Mouse (Mus musculus): ENCODE data around the gene Clybl.

DNA sequence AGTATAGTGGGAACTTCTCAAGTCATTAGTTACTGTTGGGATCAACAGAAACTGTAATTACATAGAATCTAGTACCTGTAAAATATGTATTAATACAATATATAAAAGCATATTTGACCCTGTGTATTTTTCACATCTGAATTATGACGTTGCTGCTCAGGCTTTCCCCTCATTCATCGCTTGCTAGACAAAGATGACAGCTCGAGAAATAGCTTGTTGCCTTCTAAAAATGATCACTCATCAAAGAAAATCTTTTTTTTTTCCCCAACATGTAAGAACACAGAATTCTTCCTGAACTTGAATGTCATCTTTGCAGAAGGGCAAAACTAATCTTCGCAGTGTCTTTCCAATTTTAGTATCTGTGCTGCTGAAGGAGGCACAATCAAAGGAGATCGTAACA, 206.3 kb downstream of the Clybl start:
- no peak for TF ChIP-seq KAT2A (IDR thresholded peaks at IDR 0.05; ENCODE audit: insufficient replicate concordance, low read length)
- no peak for TF ChIP-seq POLR2A (IDR thresholded peaks at IDR 0.05; ENCODE audit: low read depth, low read length)
- TF ChIP-seq ZC3H11A (IDR thresholded peaks at IDR 0.05; ENCODE audit: low read depth, low read length) = no peak
- no peak for TF ChIP-seq ELF1 (IDR thresholded peaks at IDR 0.05; ENCODE audit: low read depth, low read length)
- no peak for TF ChIP-seq EP300 (IDR thresholded peaks at IDR 0.05; ENCODE audit: low read length)
- no peak for TF ChIP-seq SMC3 (IDR thresholded peaks at IDR 0.05; ENCODE audit: low read depth, low read length)
- TF ChIP-seq RCOR1 (conservative IDR thresholded peaks at IDR 0.05; ENCODE audit: low read depth, low read length) = no peak
- no peak for TF ChIP-seq HCFC1 (IDR thresholded peaks at IDR 0.05; ENCODE audit: low read depth, low read length)
- no peak for TF ChIP-seq MAX (IDR thresholded peaks at IDR 0.05; ENCODE audit: low read length)
- no peak for TF ChIP-seq MXI1 (IDR thresholded peaks at IDR 0.05; ENCODE audit: low read depth, low read length)
- no peak for TF ChIP-seq CTCF (conservative IDR thresholded peaks at IDR 0.05 in 1 of 2, IDR thresholded peaks at IDR 0.05 in 1 of 2; ENCODE audit: low read depth in 2 of 2, low read length in 2 of 2)
- no peak for TF ChIP-seq PAX5 (IDR thresholded peaks at IDR 0.05; ENCODE audit: low read length)
- no peak for TF ChIP-seq E2F4 (IDR thresholded peaks at IDR 0.05; ENCODE audit: insufficient replicate concordance, low read depth, low read length)
- TF ChIP-seq NRF1 (IDR thresholded peaks at IDR 0.05; ENCODE audit: low read depth, low read length) = no peak

All from CH12.LX (cell line).